Mouse (Mus musculus) gastrocnemius, postnatal 10 days (tissue): ENCODE data around the gene Flywch1. TPM values are rescaled to one million over a fixed set of nuclear protein-coding genes. Genes with fewer than 3 reads are reported as not detected.
A peak's percentile ranks its signal among the peaks of the same experiment; 100 is the strongest.

ENCODE experiments used
- DNase-seq: peaks from one replicate; pipeline ENCODE4 v3.0.0; 2021; ENCODE audit warnings: mixed read lengths
- total RNA-seq, 2 experiments: library from RNA; stranded (reverse); gene quantifications; 2 replicates each; pipeline ENCODE4 v1.2.3; 2021

Flywch1 gene
- total RNA-seq, 2 experiments from 2014 or later, result 39.0 to 39.5 TPM

- DNase-seq, result no peak
Measured at GRCm38 (mm10) chr17:23742941-23743340, 28.5 kb downstream of the Flywch1 start.

DNA sequence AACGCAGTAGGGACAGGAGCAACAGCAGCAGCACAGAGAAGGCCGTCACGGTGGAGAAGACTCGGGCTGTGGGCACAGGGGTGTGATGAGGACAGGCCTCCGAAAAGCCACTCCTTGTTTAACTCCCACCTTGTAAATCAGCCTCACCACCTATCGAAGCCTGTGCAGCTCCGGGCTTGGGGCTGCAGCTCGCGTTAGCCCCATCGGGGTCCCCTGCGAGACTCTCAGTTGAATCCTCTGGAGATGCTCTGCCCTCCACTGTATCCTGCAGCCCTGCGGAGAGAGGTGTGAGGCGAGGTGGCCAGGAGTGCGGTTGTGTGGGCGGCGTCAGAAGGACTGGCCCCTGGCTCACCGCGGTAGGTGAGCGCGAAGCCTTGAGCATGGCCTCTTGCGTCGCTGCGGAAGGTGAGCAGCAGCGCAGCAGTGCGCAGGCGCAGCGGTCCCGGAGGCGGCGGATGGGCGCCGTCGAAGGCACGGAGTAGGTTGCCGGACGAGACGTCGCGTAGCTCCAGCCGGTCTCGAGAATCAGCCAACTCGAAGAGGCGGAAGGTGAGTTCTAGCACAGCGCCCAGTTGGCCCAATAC lies 29.1 kb downstream of the Flywch1 start:
- DNase-seq, result peak; percentile 30

DNA sequence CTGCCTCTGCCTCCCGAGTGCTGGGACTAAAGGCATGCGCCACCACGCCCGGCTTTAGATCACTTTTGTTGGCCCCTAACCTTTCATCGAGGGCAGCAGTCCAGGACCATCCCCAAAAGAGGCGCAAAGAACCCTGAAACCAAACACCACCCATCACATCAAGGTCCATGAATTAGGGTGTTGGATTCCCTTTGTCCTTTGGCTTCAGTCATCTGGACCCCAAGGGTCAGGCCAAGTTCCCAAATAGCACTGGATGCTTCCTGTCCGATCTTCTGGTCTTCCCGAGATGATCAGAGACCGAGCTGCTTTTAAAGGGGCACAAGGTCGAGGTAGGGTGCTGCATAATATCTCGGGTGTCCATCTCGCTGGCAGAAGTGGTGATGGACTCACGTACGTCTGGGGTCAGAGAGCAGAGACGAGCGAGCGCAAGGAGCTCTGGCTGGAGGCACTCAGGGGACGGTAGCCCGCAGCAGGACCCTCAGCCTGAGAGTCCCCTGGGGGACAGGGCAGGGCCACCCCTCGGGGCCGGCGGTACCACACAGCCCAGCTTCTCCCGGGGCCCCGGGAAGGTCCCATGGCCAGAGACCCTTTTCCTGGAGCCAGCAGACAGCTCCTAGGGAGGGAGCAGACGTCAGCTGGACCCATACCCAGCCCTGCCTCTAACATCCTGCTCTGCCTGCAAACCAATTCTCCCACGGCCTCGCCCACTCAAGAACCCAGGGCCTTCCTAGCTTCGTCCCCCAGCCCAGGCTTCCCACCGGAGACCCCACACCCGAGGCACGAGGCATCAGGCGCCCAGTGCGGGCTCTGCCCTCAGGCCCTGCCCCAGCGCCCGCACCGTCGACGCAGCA lies 29.8 kb downstream of the Flywch1 start:
- no peak for DNase-seq

DNA sequence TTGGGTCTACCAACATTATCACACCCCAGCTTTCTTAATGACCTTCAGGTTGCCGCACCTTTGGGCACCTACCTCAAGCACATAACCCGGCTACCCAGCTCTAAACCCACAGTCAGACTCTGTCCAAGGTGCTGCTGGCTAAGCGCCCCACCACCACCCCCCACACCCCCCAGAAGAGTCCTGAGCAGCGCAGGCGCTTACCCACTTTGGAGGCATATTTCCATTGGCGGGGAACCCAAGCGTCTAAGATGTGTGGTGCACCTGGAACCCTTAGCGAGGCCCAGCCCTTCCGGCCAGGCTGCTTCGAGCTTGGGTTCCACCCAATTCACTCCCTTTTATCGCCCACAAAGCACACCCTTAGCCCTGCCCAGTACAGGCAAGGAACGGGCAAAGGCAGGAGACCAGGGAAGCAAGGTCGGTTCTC lies 30.8 kb downstream of the Flywch1 start, which contains the start of gene Paqr4:
TSS of gene Paqr4 (minus strand) at position 270 of the 424 bp plus-strand sequence.
- no peak for DNase-seq

DNA sequence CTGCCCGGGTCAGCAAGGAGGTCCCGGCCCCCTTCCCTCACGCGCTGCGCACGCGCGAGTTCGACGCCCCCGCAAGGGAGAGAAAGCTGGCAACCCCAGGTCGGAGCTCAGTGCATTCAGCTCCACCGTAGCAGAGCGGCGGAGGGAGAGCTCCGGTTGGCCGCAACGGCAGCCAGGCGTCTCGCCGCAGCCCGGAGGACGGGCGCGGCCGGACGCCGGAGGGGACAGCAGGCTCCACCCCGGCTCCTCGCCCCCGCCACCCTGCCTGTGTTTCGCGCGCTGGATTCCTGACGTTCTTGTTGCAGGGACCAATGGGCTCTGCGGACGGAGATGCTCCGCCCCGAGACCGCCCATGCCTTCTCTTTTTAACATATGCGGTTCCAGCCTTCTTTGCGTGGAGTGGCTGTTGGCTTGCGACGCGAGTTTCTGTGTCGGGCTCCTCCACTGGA lies 31.2 kb downstream of the Flywch1 start:
- peak; percentile 83 for DNase-seq

- peak; percentile 37 for DNase-seq
Measured at GRCm38 (mm10) chr17:23739202-23740135, 31.9 kb downstream of the Flywch1 start.

- DNase-seq, result no peak
Measured at GRCm38 (mm10) chr17:23738836-23739201, 32.6 kb downstream of the Flywch1 start.

DNA sequence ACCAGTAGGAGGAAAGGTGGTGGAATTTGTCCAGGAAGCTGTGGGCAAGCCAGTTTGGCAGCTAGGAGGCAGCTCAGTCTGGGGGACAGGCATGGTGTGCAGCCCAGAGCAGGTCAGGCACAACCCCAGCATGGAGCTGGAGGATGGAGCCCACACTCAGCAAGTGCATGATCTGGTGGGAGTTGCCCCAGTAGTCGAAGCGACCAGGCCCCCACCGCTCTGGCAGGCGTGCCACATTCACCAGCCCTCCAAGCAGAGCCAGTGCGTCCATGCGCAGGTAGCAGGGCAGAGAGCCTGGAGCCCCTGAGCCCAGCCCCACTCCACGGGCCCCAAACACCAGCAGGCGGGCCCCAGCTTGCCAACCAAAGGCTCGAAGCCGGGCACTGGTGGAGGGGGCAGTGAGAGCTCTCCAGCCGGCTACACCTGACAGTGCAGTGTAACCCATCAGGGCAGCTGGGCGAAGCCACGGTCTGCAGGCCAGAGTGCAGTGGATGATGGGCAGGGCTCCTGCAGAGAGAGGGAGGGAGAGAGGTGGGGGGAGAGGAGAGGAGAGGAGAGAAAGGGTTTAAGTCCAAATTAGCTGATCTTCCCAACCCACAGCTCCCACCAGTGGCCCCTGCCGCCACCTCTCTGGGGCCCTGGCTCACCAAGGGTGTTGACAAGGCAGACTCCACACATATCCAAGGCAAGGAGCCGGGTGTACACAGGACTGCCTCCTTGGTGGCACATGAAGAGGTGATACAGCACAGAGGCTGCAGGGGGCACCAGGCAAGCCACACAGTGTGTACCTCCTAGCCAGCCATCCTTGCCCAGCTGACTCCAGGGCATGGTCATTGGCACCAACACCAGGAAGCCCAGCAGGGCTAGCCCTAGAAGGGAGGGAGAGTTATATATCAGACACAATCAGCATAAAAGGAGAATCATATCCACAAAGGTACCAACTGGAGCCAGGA lies 33.6 kb downstream of the Flywch1 start:
- no peak for DNase-seq

- DNase-seq, result no peak
Measured at GRCm38 (mm10) chr17:23734341-23734740, 37.1 kb downstream of the Flywch1 start.

DNA sequence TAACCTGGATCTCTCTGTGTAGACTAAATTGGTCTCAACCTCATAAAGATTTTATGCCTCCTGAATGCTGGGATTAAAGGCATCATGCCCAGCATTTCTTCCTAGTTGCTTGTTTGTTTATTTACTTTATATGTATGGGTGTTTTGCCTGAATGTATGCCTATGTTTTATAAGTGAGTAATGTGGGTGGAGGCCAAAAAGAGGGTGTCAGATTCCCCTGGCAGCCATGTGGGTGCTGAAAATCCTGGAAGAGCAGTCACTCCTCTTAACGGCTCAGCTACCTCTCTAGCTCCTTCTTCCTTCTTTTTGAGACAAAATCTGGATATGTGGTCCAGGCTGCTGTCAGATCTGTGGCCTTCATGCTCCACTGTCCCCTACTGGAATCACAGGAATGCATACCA lies 41.0 kb downstream of the Flywch1 start:
- DNase-seq, result no peak

DNA sequence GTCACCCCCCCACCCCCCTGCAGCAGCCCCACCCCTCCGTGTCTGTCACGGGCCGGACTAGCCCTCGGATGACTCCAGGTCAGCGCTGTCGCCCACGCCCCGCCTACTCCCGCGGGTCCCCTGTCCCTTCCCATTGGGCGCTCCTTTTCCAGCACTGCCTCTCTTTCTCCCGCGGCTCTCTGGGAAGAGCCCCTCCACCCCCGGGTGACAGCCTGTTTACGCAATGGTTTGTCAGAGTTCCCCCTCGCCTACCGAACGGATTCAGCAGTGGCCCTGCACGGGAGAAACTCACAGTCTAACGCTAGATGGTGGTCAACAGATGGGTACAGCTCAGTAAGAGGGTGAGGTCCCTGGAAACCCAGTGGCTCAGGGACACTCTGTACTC lies 44.7 kb downstream of the Flywch1 start:
- DNase-seq, result peak; percentile 78

DNA sequence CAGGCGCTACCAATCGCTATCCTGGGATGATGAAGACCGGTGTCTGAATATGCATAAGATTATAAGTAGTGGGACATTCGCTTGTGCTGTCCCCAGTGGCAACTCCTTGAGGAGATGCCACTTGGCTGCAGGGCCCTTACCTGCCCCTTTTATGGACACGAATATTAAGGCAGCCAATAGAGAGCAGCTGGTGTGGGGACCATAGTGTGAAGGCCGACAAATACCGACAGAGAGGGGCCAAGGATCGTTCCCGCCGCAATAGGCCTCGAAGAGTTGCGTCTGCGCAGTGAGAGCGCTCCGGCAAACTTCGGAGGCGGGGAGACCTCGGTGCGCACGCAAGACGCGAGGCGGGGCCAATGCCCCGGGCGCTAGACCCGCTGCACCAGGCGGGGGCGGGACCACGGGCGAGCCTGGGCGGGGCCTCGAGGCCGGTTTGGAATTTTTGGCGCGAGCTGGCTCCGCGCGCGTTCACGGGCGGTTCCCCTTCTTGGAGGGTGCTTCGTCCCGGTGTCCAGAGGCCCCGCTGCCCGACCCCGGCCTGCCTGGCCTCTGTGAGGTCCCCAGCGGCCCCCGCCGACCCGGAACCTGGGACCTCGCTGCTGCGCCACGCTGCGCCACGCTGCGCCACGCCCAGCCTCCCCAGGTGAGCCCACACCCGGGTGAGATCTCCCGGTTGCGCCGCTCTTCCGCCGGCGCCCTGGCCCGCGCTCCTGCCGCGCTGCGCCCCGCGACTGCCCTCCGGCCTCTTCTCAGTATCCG lies 45.2 kb downstream of the Flywch1 start, which contains the start of gene Pkmyt1:
TSS of gene Pkmyt1 (plus strand) at position 338 of the 759 bp plus-strand sequence.
- DNase-seq, result peak; percentile 97

GRCm38 (mm10) chr17:23725477-23725876 lies 45.9 kb downstream of the Flywch1 start:
- no peak for DNase-seq

DNA sequence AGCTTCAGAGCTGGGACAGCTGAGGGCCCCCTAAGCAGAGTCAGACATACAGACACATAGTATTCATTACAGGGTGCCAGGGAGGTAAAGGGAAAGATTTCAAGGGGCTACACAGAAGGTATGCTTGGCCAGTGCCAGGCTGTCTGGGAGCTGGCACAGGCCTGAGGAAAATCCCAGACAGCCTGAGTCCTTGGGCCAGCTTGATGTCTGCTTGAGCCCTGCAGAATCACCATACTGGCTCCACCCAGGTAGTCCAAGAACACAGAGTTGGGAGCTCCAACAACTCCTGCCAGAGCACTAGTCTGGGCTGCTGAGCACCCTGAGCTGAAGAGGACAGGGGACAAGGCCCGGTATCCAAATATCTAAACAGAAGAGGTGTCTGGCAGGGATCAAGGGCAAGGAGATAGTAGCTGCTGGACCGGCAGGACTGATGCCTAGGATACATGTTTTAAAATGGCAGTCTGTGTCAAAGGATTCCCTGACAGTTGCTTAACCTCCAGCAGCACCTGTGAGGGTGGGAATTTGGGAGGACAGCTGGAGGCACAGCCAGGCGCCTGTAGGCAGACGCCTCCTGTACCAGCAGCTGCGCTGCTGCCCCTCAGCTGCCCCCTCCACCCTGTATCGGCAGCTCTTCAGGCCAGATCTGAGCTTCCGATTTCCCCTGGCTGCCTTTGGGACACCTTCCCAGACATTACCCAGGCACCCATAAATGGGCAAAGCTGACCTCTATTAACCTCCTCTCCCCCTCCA lies 48.9 kb downstream of the Flywch1 start, which contains the start of gene 1520401A03Rik:
TSS of gene 1520401A03Rik (minus strand) at position 408 of the 750 bp plus-strand sequence.
- DNase-seq, result no peak

GRCm38 (mm10) chr17:23721886-23722285 lies 49.5 kb downstream of the Flywch1 start:
- DNase-seq, result no peak

GRCm38 (mm10) chr17:23719455-23719854 lies 51.9 kb downstream of the Flywch1 start:
- no peak for DNase-seq

DNA sequence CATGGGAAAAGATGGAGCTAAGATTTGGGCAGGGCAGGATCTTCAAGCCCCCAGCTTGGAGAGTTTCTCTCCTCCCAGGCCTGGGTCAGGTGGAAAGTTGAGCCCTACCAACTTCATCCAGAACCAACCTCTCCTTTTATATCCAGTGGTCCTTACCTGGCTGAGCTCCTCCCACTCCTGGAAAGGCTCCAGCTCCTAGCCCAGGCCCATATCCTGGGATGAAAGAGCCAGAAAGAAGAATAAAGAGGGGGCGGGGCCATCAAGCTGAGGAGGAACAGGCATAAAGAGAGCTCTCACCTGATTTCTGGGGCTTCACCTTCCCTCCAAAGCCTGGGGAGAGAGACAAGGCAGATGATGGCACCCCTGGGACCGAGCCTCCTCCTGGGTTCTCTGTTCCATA lies 54.4 kb downstream of the Flywch1 start:
- no peak for DNase-seq

DNA sequence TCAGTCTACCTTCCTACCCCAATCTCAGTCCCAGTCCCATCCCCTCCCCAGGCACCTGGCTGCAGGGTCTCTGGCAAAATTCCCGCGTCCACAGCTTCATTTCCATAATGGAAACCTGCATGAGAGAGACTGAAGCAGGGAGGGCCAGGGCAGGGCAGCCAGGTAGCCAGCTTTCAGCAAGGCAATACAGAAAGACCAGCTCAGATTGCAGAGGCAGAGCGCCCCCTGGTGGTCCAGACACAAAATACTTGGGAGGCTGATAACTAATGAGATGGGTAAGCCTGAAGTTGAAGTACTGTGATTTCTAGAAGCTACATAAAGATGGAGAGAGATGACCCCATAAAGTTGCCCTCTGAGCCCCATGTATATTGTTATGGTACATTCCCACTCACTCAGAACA lies 65.2 kb downstream of the Flywch1 start:
- peak; percentile 85 for DNase-seq

DNA sequence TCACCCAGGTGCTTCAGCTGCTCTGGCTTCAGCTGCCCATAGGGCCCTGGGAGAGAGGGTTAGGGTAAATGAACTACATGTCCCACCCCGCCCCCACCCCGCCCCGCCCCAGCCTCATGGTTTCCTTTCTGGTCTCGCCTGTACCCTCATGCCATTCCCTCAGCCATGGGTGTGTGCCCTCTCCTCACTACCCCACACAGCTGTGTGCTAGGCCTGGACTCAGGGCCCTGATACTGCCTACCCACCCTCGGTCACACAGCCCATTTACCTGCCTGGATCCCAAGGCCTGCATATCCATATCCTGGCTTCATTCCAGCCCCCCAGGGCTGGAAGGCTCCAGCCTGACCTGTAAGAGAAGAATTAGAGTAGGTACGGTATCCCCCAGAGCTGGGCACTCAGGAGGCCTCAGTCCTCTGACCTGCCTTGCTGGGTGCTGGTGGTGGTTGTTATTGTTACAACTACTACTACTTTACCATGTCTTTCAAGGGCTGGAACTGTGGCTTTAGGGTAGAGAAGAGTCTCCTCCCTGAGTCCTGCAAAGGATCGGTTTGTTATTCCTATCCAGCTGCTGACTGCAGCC lies 65.8 kb downstream of the Flywch1 start:
- DNase-seq, result no peak
